Mouse (Mus musculus) MEL (cell line): Measurements from ENCODE around the gene Klf13. TPM values are rescaled to one million over a fixed set of nuclear protein-coding genes. Genes with fewer than 3 reads are reported as not detected.

Source experiments
- DNase-seq: peaks from one replicate; pipeline ENCODE4 v3.0.0; 2011; ENCODE audit warnings: low read depth, low spot score
- H3K27ac ChIP-seq: 2 replicates; pipeline ENCODE4 v1.5.1; 2012; ENCODE audit warnings: low read depth, mild to moderate bottlenecking, control low read depth, low read length, moderate library complexity; ENCODE audit not compliant: control insufficient read depth
- H3K27me3 ChIP-seq, 2 experiments: fragments of 150-350 bp in 1 of 2; sonication (generic) in 1 of 2; 2 replicates each; pipeline ENCODE4 v1.6.1; 2012; ENCODE audit warnings: low read length in 2 of 2, mild to moderate bottlenecking in 2 of 2, improper control_type of control experiment in 1 of 2, moderate library complexity in 1 of 2; ENCODE audit not compliant: insufficient read depth in 2 of 2, control insufficient read depth in 1 of 2
- H3K36me3 ChIP-seq, 2 experiments: 2 replicates each; pipeline ENCODE4 v1.6.1; 2012 to 2014; ENCODE audit warnings: low read length in 2 of 2, improper control_type of control experiment in 1 of 2, inconsistent platforms in 1 of 2, mild to moderate bottlenecking in 1 of 2; ENCODE audit not compliant: insufficient read depth in 2 of 2, control insufficient read depth in 1 of 2
- H3K4me1 ChIP-seq, 2 experiments: fragments of 150-350 bp in 1 of 2; sonication (generic) in 1 of 2; 2 replicates each; pipeline ENCODE4 v1.6.1; 2012; ENCODE audit warnings: low read length in 2 of 2, improper control_type of control experiment in 1 of 2, mild to moderate bottlenecking in 1 of 2; ENCODE audit not compliant: insufficient read depth in 2 of 2, control insufficient read depth in 1 of 2
- H3K4me3 ChIP-seq, 2 experiments: fragments of 150-350 bp in 1 of 2; sonication (generic) in 1 of 2; 2 replicates each; pipeline ENCODE4 v1.5.1; 2012; ENCODE audit warnings: low read depth in 2 of 2, low read length in 2 of 2, mild to moderate bottlenecking in 2 of 2, moderate library complexity in 2 of 2, control low read depth in 1 of 2, improper control_type of control experiment in 1 of 2; ENCODE audit not compliant: control insufficient read depth in 1 of 2, insufficient read depth in 1 of 2
- H3K79me2 ChIP-seq: 2 replicates; pipeline ENCODE4 v1.6.1; 2012; ENCODE audit warnings: mild to moderate bottlenecking, low read length, moderate library complexity; ENCODE audit not compliant: control insufficient read depth, poor library complexity, insufficient read depth
- H3K9ac ChIP-seq: 2 replicates; pipeline ENCODE4 v1.6.1; 2012; ENCODE audit warnings: low read depth, mild to moderate bottlenecking, control low read depth, low read length, moderate library complexity; ENCODE audit not compliant: control insufficient read depth, poor library complexity, severe bottlenecking
- H3K9me3 ChIP-seq: fragments of 150-350 bp; sonication (generic); replicated peaks from 2 replicates; pipeline ENCODE4 v1.6.1; 2012; ENCODE audit warnings: mild to moderate bottlenecking, low read length, improper control_type of control experiment, moderate library complexity; ENCODE audit not compliant: insufficient read depth
- CHD2 ChIP-seq: IDR thresholded peaks from 2 replicates; pipeline ENCODE4 v1.6.1; 2011; ENCODE audit warnings: low read length, improper control_type of control experiment
- ELF1 ChIP-seq: IDR thresholded peaks from 2 replicates; pipeline ENCODE4 v1.6.1; 2014; ENCODE audit warnings: low read depth, mild to moderate bottlenecking, inconsistent platforms, low read length, improper control_type of control experiment, moderate library complexity
- EP300 ChIP-seq, 2 experiments: IDR thresholded peaks; 2 replicates each; pipeline ENCODE4 v1.6.1; 2011; ENCODE audit warnings: improper control_type of control experiment in 2 of 2, low read length in 2 of 2, low read depth in 1 of 2, mild to moderate bottlenecking in 1 of 2
- ETS1 ChIP-seq: IDR thresholded peaks from 2 replicates; pipeline ENCODE4 v1.6.1; 2012; ENCODE audit warnings: low read depth, mild to moderate bottlenecking, inconsistent platforms, low read length, improper control_type of control experiment, moderate library complexity
- GATA1 ChIP-seq: IDR thresholded peaks from 2 replicates; pipeline ENCODE4 v1.6.1; 2011; ENCODE audit warnings: low read depth, low read length, improper control_type of control experiment
- MAZ ChIP-seq: IDR thresholded peaks from 2 replicates; pipeline ENCODE4 v1.6.1; 2012; ENCODE audit warnings: low read depth, mild to moderate bottlenecking, inconsistent platforms, low read length, improper control_type of control experiment
- MEF2A ChIP-seq: IDR thresholded peaks from 2 replicates; pipeline ENCODE4 v1.6.1; 2014; ENCODE audit warnings: low read depth, mild to moderate bottlenecking, inconsistent platforms, low read length, improper control_type of control experiment; ENCODE audit not compliant: poor library complexity, insufficient replicate concordance, severe bottlenecking; ENCODE audit errors: extremely low read depth
- MXI1 ChIP-seq: IDR thresholded peaks from 2 replicates; pipeline ENCODE4 v1.6.1; 2011; ENCODE audit warnings: mild to moderate bottlenecking, low read depth, low read length, improper control_type of control experiment
- MYB ChIP-seq: IDR thresholded peaks from 2 replicates; pipeline ENCODE4 v1.6.1; 2011; ENCODE audit warnings: mild to moderate bottlenecking, low read depth, low read length, improper control_type of control experiment
- NRF1 ChIP-seq: IDR thresholded peaks from 2 replicates; pipeline ENCODE4 v1.6.1; 2014; ENCODE audit warnings: low read depth, mild to moderate bottlenecking, inconsistent platforms, low read length, improper control_type of control experiment, moderate library complexity; ENCODE audit not compliant: poor library complexity, insufficient read depth, severe bottlenecking
- POLR2A ChIP-seq, 2 experiments: IDR thresholded peaks; 2 replicates each; pipeline ENCODE4 v1.6.1; 2011 to 2012; ENCODE audit warnings: low read length in 2 of 2, mild to moderate bottlenecking in 2 of 2, control low read depth in 1 of 2, improper control_type of control experiment in 1 of 2, low read depth in 1 of 2, moderate library complexity in 1 of 2; ENCODE audit not compliant: control insufficient read depth in 1 of 2, insufficient read depth in 1 of 2, poor library complexity in 1 of 2
- POLR2AphosphoS5 ChIP-seq: IDR thresholded peaks from 2 replicates; pipeline ENCODE4 v1.6.1; 2012; ENCODE audit warnings: low read depth, borderline replicate concordance, mild to moderate bottlenecking, inconsistent platforms, low read length, moderate library complexity, mixed read lengths
- RAD21 ChIP-seq: IDR thresholded peaks from 2 replicates; pipeline ENCODE4 v1.6.1; 2011; ENCODE audit warnings: mild to moderate bottlenecking, low read depth, low read length, improper control_type of control experiment
- RCOR1 ChIP-seq: IDR thresholded peaks from 2 replicates; pipeline ENCODE4 v1.6.1; 2012; ENCODE audit warnings: low read depth, mild to moderate bottlenecking, inconsistent platforms, low read length, improper control_type of control experiment
- SIN3A ChIP-seq: IDR thresholded peaks from 2 replicates; pipeline ENCODE4 v1.6.1; 2012; ENCODE audit warnings: low read length, improper control_type of control experiment, inconsistent platforms
- TAL1 ChIP-seq: IDR thresholded peaks from 2 replicates; pipeline ENCODE4 v1.6.1; 2012; ENCODE audit warnings: mild to moderate bottlenecking, inconsistent platforms, low read length, moderate library complexity, mixed read lengths
- TBP ChIP-seq: IDR thresholded peaks from 2 replicates; pipeline ENCODE4 v1.8.0; 2011; ENCODE audit warnings: low read depth, low read length, improper control_type of control experiment
- TCF12 ChIP-seq: IDR thresholded peaks from 2 replicates; pipeline ENCODE4 v1.6.1; 2014; ENCODE audit warnings: low read depth, mild to moderate bottlenecking, inconsistent platforms, low read length, improper control_type of control experiment, moderate library complexity
- USF1 ChIP-seq: IDR thresholded peaks from 2 replicates; pipeline ENCODE4 v1.6.1; 2014; ENCODE audit warnings: low read depth, mild to moderate bottlenecking, inconsistent platforms, low read length, improper control_type of control experiment, moderate library complexity
- USF2 ChIP-seq, 2 experiments: IDR thresholded peaks; 2 replicates each; pipeline ENCODE4 v1.6.1; 2011 to 2012; ENCODE audit warnings: improper control_type of control experiment in 2 of 2, low read length in 2 of 2, borderline replicate concordance in 1 of 2, inconsistent platforms in 1 of 2, low read depth in 1 of 2, mild to moderate bottlenecking in 1 of 2; ENCODE audit not compliant: insufficient read depth in 1 of 2
- ZKSCAN1 ChIP-seq: IDR thresholded peaks from 2 replicates; pipeline ENCODE4 v1.6.1; 2012; ENCODE audit warnings: low read depth, mild to moderate bottlenecking, inconsistent platforms, low read length, improper control_type of control experiment, moderate library complexity
- ZMIZ1 ChIP-seq: IDR thresholded peaks from 2 replicates; pipeline ENCODE4 v1.6.1; 2012; ENCODE audit warnings: low read depth, mild to moderate bottlenecking, inconsistent platforms, low read length, improper control_type of control experiment, moderate library complexity
- ZNF384 ChIP-seq: IDR thresholded peaks from 2 replicates; pipeline ENCODE4 v1.6.1; 2012; ENCODE audit warnings: low read depth, mild to moderate bottlenecking, inconsistent platforms, low read length, improper control_type of control experiment
- polyA plus RNA-seq, 2 experiments: library from polyadenylated mRNA; stranded (reverse) in 1 of 2; unstranded in 1 of 2; fragments of >175 nt in 1 of 2; fragments of >200 nt in 1 of 2; gene quantifications; 2 replicates each; pipeline versions ENCODE4 v1.2.1 to v1.2.4; 2012; ENCODE audit warnings: low replicate concordance in 2 of 2, low read depth in 1 of 2; ENCODE audit not compliant: insufficient read length in 2 of 2, insufficient read depth in 1 of 2, missing spikeins in 1 of 2
- total RNA-seq: library from RNA; depleted of rRNA; stranded (reverse); fragments of 300-350 nt; gene quantifications from 2 replicates; pipeline ENCODE4 v1.2.3, GENCODE M21; 2012

Klf13 gene
- total and polyA plus RNA-seq, 3 experiments, result 21.6 to 118 (median 26.9) TPM

- TF ChIP-seq ETS1 (peak; percentile 48), ZNF384 (no peak), GATA1 (peak; percentile 71), EP300 (IDR thresholded peaks at IDR 0.05; ENCODE audit: low read depth in 1 of 2, low read length in 2 of 2) (peak; percentile 70 to 77), MEF2A (no peak), RCOR1 (peak; percentile 38; the same call in 1 of the 2 replicates), TAL1 (peak; percentile 44), TCF12 (peak; percentile 64; the same call in 1 of the 2 replicates), MAZ (0 out of 2 replicates have a peak, but pooled peaks have one; percentile 12), USF1 (no peak)
- Histone ChIP-seq H3K27me3 (no peaks in the 10 kb centered on the region), H3K79me2 (peaks cover 45% of the 10 kb centered on the region), H3K9ac (peak overlapping the region; percentile 72), H3K4me1 (peaks cover 27 to 64% of the 10 kb centered on the region in 2 experiments), H3K36me3 (peaks cover 0 to 51% of the 10 kb centered on the region in 2 experiments; a peak in 2 of 4 replicates), H3K27ac (peak overlapping the region; percentile 44), H3K4me3 (peak overlapping the region in 1 of 2 experiments; percentile 9; a peak in 1 of 4 replicates), H3K9me3 (no peaks in the 10 kb centered on the region)
- DNase-seq, result peak; percentile 54
Measured at GRCm38 (mm10) chr7:63907778-63908495, 30.8 kb downstream of the Klf13 start.

- Histone ChIP-seq H3K4me1 (peaks cover 24 to 50% of the 10 kb centered on the region in 2 experiments), H3K9ac (no peak overlapping the region), H3K79me2 (peaks cover 53% of the 10 kb centered on the region), H3K36me3 (peaks cover 0 to 42% of the 10 kb centered on the region in 2 experiments; a peak in 2 of 4 replicates), H3K4me3 (no peak overlapping the region), H3K9me3 (no peaks in the 10 kb centered on the region), H3K27ac (no peak overlapping the region), H3K27me3 (no peaks in the 10 kb centered on the region)
- no peak for DNase-seq
- TF ChIP-seq SIN3A (no peak), MXI1 (no peak), MAZ (no peak), EP300 (IDR thresholded peaks at IDR 0.05; ENCODE audit: low read depth in 1 of 2, low read length in 2 of 2) (0 out of 4 replicates have a peak, but pooled peaks of 1 of the 2 experiments have one; percentile 8), TAL1 (no peak), RAD21 (no peak), MEF2A (no peak), USF2 (IDR thresholded peaks at IDR 0.05; ENCODE audit: borderline replicate concordance in 1 of 2, insufficient read depth in 1 of 2, low read depth in 1 of 2, low read length in 2 of 2) (no peak), NRF1 (no peak), GATA1 (0 out of 2 replicates have a peak, but pooled peaks have one; percentile 7), USF1 (no peak), ZKSCAN1 (no peak), ZMIZ1 (no peak), POLR2AphosphoS5 (no peak), CHD2 (no peak), POLR2A (IDR thresholded peaks at IDR 0.05; ENCODE audit: control insufficient read depth in 1 of 2, insufficient read depth in 1 of 2, low read depth in 1 of 2, low read length in 2 of 2, poor library complexity in 1 of 2) (no peak), TBP (no peak), MYB (no peak), RCOR1 (0 out of 2 replicates have a peak, but pooled peaks have one; percentile 19), ELF1 (no peak)
Measured at GRCm38 (mm10) chr7:63905642-63906041, 33.1 kb downstream of the Klf13 start.
